ENCODE assay signal across 9 mouse cellular contexts in the genomic region with DNA sequence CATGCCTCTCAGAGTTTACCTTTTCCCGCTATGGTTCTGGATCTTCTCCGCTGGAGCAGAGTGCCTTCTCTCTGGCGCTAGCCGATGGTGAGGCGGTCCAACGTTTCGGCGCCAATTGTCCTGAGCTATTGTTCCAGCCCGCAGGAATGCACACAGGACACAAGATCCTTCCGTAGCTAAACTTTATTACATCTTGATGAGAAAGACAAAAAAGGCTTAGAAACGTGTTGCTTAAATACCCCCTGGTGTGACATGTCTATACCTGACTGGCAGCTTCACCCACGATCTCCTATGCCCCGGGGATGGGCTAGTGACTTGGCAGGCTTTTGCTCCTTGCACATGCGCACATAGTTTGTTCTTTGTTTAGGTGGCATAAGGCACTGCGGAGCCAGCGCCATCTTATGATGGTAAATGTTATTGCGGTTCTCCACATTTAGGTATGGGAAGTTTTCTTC. TPM values are rescaled to one million over a fixed set of nuclear protein-coding genes. Genes with fewer than 3 reads are reported as not detected.
DNase-seq lines count a peak whose midpoint lies in the region; ATAC-seq and TF ChIP-seq lines count a peak whose summit lies in the region.
"Had no signal": no experiment of that assay in that cellular context is flagged by ENCODE, and none has a peak within 500 bp of the region (broad histone marks: within the 10 kb centered on the region; RNA-seq: fewer than 3 reads in every experiment).

No protein-coding gene starts in this region.

- no peak overlapping the region for H3K27ac ChIP-seq in layer of hippocampus, adult 2 months
- H3K27ac ChIP-seq in heart, embryonic 13.5 days (replicated peaks), result peak overlapping the region; percentile 79

- H3K4me1 ChIP-seq in heart, embryonic 13.5 days, result 0 out of 2 replicates have a peak, but pooled peaks cover 4% of the 10 kb centered on the region

- DNase-seq in layer of hippocampus, adult 2 months (ENCODE audit: low spot score in 2 of 2), result no peak
- DNase-seq in layer of hippocampus, adult 11-12 months (ENCODE audit: low spot score), result no peak
- DNase-seq in embryo, embryonic 10 days (ENCODE audit: low spot score), result peak; percentile 87
- peak; percentile 48 for DNase-seq in kidney, postnatal 10 days
- DNase-seq in lung, postnatal 4 days, result peak; percentile 7 to 21
- peak; percentile 15 for DNase-seq in skeletal muscle tissue, adult 2 months (ENCODE audit: low read depth, low spot score)
- no peak for DNase-seq in spleen, postnatal 4 days (ENCODE audit: low spot score in 2 of 2)

- H3K4me2 ChIP-seq in heart, embryonic 13.5 days, result peak overlapping the region; percentile 93

- no peaks in the 10 kb centered on the region; the same call in 1 of the 2 replicates for H3K9me3 ChIP-seq in heart, embryonic 13.5 days

- H3K36me3 ChIP-seq in heart, embryonic 13.5 days, result no peaks in the 10 kb centered on the region
- H3K36me3 ChIP-seq: G1E had no signal

- no peaks in the 10 kb centered on the region for H3K27me3 ChIP-seq in heart, embryonic 13.5 days (replicated peaks)

- TF ChIP-seq CTCF in layer of hippocampus, adult 2 months (conservative IDR thresholded peaks at IDR 0.05), result peak; percentile 14; the same call in 1 of the 2 replicates

- peak overlapping the region; percentile 4; the same call in 1 of the 2 replicates for H3K4me3 ChIP-seq in layer of hippocampus, adult 2 months
- peak overlapping the region; percentile 74 for H3K4me3 ChIP-seq in heart, embryonic 13.5 days

- H3K9ac ChIP-seq in heart, embryonic 13.5 days, result peak overlapping the region; percentile 87

- no peak for ATAC-seq in heart, embryonic 13.5 days (ENCODE audit: extremely low read depth, insufficient number of reproducible peaks, low FRiP score, low TSS enrichment)

- 3% methylated on average over 17 of the region's 17 CpGs for WGBS in heart, embryonic 13.5 days

RNA-seq across cellular contexts. Expression of gene Mrgprb5, which starts 30.5 kb away (rescaled TPM):
- not detected for total RNA-seq in layer of hippocampus, adult 2 months (2021)
- not detected in 2 replicates for polyA plus RNA-seq in heart, embryonic 13.5 days (2015; fragmentation: Nextera tagmentation; extraction: Ambion mirVana)
- total RNA-seq: G1E had no signal
- polyA plus RNA-seq: G1E had no signal

Comparison
In these comparisons a context has a peak if more than half of its experiments do, and no peak if none do; other contexts are left out.
1. DNase-seq: peak in embryo, embryonic 10 days (single experiment), kidney, postnatal 10 days (single experiment), lung, postnatal 4 days (2 of 2) and skeletal muscle tissue, adult 2 months (single experiment); none in layer of hippocampus, adult 2 months (0 of 2), layer of hippocampus, adult 11-12 months (single experiment) and spleen, postnatal 4 days (0 of 2).